Mouse (Mus musculus) neural tube, embryonic 15.5 days (tissue): ENCODE measurements at regions not wholly inside any gene's neighbourhood (a gene's known extent, or its start where the extent isn't known, plus 50 kb on each side); places are given as distances from the start of the nearest gene placed in this dataset.
"Not testable (repeated sequence)": the region's sequence is repeated elsewhere in the genome, so short reads cannot be mapped to it uniquely, and the experiment has no call there.

Source experiments
- ATAC-seq: fragments of 200-750 bp; cut with Nextera tagmentation; 2 replicates; pipeline ENCODE4 v1.8.0; 2017; ENCODE audit warnings: mild to moderate bottlenecking, moderate TSS enrichment, moderate library complexity; ENCODE audit not compliant: low FRiP score
- H3K27ac ChIP-seq: fragments of 300-500 bp; sonication (generic); replicated peaks from 2 replicates; pipeline ENCODE4 v1.5.1; 2015; ENCODE audit warnings: mild to moderate bottlenecking, inconsistent platforms
- H3K27me3 ChIP-seq: fragments of 300-500 bp; sonication (generic); replicated peaks from 2 replicates; pipeline ENCODE4 v1.6.1; 2015; ENCODE audit warnings: inconsistent platforms
- H3K36me3 ChIP-seq: fragments of 300-500 bp; sonication (generic); 2 replicates; pipeline ENCODE4 v1.6.1; 2015; ENCODE audit warnings: inconsistent platforms
- H3K4me1 ChIP-seq: fragments of 300-500 bp; sonication (generic); 2 replicates; pipeline ENCODE4 v1.6.1; 2015; ENCODE audit warnings: inconsistent platforms
- H3K4me2 ChIP-seq: fragments of 300-500 bp; sonication (generic); 2 replicates; pipeline ENCODE4 v1.6.1; 2015; ENCODE audit warnings: inconsistent platforms, mild to moderate bottlenecking, moderate library complexity
- H3K4me3 ChIP-seq: fragments of 300-500 bp; sonication (generic); replicated peaks from 2 replicates; pipeline ENCODE4 v1.5.1; 2015; ENCODE audit warnings: mild to moderate bottlenecking, inconsistent platforms
- H3K9ac ChIP-seq: fragments of 300-500 bp; sonication (generic); replicated peaks from 2 replicates; pipeline ENCODE4 v1.6.1; 2015; ENCODE audit warnings: mild to moderate bottlenecking, inconsistent platforms
- H3K9me3 ChIP-seq: fragments of 300-500 bp; sonication (generic); replicated peaks from 2 replicates; pipeline ENCODE4 v1.6.1; 2016; ENCODE audit warnings: inconsistent platforms
- WGBS: fragments of 180-500 bp; shearing (Covaris S2); methylation state at CpG from one replicate; pipeline ENCODE4 v1.1.7; 2015; ENCODE audit warnings: mixed read lengths; 5-methylcytosine and 5-hydroxymethylcytosine counted together

DNA sequence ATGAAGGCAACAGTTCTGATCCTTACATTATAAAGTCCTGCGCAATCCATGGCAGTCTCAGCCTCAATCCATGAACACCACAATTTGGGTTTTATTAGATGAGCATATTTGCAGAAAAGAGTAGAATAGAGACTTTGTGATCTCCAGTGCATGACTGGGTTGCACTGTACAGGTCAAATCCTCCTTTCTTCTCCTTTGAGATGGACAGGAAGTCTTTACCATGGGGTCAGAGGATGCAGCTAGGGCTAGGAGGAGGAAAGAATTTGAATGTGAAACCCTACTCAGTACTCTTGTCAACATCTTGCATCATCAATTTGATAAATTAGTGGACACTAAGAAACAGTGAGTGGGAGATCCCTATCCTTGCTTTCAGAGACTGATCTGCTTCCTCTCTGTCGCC, 965.3 kb upstream of the Robo1 start:
- H3K27me3 ChIP-seq: no peaks in the 10 kb centered on the region
- H3K9ac ChIP-seq: no peak overlapping the region
- no peaks in the 10 kb centered on the region for H3K4me1 ChIP-seq
- H3K4me3 ChIP-seq: no peak overlapping the region
- no peaks in the 10 kb centered on the region for H3K36me3 ChIP-seq
- H3K27ac ChIP-seq: no peak overlapping the region
- no peak overlapping the region for H3K4me2 ChIP-seq
- H3K9me3 ChIP-seq: no peaks in the 10 kb centered on the region
- ATAC-seq: no peak
- WGBS: 96% methylated on average over 2 of the region's 2 CpGs

DNA sequence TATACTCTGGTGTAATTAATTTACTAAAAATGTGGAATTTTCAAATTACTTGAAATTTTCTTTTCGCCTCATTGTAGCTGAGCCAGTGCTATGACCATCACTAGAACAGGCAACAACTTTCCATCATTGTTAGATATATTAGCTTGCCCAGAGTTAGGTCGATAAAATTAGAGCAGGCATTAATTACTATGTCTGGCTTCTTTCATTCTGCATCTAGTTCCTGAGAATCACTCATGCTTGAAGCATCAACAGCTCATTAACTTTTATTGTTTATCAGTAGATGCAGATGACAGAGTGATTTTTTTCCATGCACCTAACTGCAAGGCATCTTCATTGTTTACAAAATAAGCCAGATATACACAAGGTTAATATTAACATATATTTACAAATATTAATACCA, 963.5 kb upstream of the Robo1 start:
- no peaks in the 10 kb centered on the region for H3K4me1 ChIP-seq
- WGBS: 72% methylated on average over 2 of the region's 2 CpGs
- H3K9me3 ChIP-seq: no peaks in the 10 kb centered on the region
- no peak overlapping the region for H3K27ac ChIP-seq
- H3K4me3 ChIP-seq: no peak overlapping the region
- H3K36me3 ChIP-seq: no peaks in the 10 kb centered on the region
- H3K4me2 ChIP-seq: no peak overlapping the region
- H3K9ac ChIP-seq: no peak overlapping the region
- H3K27me3 ChIP-seq: no peaks in the 10 kb centered on the region
- no peak for ATAC-seq

DNA sequence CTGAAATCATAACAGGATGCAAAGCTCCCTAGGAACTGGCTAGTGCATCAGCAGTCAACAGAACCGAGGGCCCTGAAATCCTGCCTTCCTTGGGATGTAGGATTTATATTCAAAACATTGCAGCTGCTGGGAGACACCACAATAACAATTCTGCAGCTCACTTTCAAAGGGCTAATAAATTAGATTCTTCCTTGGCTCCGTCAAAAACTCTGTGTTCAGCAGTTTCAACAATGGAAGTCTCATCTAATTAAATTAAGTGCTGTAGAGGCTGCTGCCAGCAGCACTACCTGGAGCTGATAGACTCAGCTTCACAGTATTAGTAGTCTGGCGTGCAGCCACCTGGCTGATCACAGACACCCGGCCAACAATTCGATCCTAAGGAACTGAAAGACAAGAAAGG, 916.2 kb upstream of the Robo1 start:
- WGBS: 7% methylated on average over 5 of the region's 5 CpGs
- Histone ChIP-seq H3K4me1 (peaks cover 5% of the 10 kb centered on the region), H3K27me3 (no peaks in the 10 kb centered on the region), H3K4me3 (no peak overlapping the region), H3K36me3 (no peaks in the 10 kb centered on the region), H3K27ac (peak overlapping the region; percentile 63), H3K9me3 (no peaks in the 10 kb centered on the region), H3K9ac (no peak overlapping the region), H3K4me2 (peak overlapping the region; percentile 29)
- ATAC-seq: peak; percentile 85; the same call in 1 of the 2 replicates

DNA sequence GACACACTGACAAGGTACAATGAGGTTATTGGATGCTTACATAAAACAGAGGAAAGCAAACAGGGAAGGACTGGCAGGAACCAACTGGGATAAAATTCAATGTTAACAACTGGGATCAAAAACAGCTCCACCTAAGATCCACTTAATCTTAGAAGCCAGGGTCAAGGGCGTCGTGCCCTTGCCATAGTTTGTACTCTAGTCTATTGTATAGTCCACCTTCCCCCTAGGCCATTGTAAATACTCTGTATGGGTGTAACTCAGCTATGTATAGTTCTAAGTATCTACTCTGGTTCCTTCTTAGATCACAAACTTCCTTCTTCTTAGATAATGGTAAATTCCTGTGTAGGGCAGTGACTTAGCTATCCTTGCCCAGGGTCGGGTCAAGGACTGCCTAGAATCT, 873.3 kb upstream of the Robo1 start:
- not testable (repeated sequence) for ATAC-seq, H3K36me3 ChIP-seq, H3K9ac ChIP-seq, H3K27ac ChIP-seq, H3K4me1 ChIP-seq, H3K4me2 ChIP-seq, H3K27me3 ChIP-seq, H3K9me3 ChIP-seq, H3K4me3 ChIP-seq
- WGBS: 91% methylated on average over 3 of the region's 3 CpGs
